Mouse (Mus musculus) stomach, embryonic 16.5 days (tissue): ENCODE measurements at regions not wholly inside any gene's neighbourhood (a gene's known extent, or its start where the extent isn't known, plus 50 kb on each side); places are given as distances from the start of the nearest gene placed in this dataset.
A peak's percentile ranks its signal among the peaks of the same experiment; 100 is the strongest.
"Not testable (repeated sequence)": the region's sequence is repeated elsewhere in the genome, so short reads cannot be mapped to it uniquely, and the experiment has no call there.

ENCODE experiments used
- ATAC-seq: fragments of 200-750 bp; cut with Nextera tagmentation; 2 replicates; pipeline ENCODE4 v1.8.0; 2017; ENCODE audit warnings: moderate number of reproducible peaks, moderate TSS enrichment; ENCODE audit not compliant: insufficient read depth, low FRiP score
- H3K27ac ChIP-seq: fragments of 300-500 bp; sonication (generic); 2 replicates; pipeline ENCODE4 v1.5.1; 2014; ENCODE audit warnings: low read length
- H3K27me3 ChIP-seq: fragments of 300-500 bp; sonication (generic); 2 replicates; pipeline ENCODE4 v1.6.1; 2014; ENCODE audit warnings: low read length, control low read depth, mixed read lengths; ENCODE audit not compliant: control insufficient read depth, insufficient read depth
- H3K36me3 ChIP-seq: fragments of 300-500 bp; sonication (generic); 2 replicates; pipeline ENCODE4 v1.6.1; 2014; ENCODE audit warnings: low read length; ENCODE audit not compliant: control insufficient read depth, insufficient read depth
- H3K4me1 ChIP-seq: fragments of 300-500 bp; sonication (generic); 2 replicates; pipeline ENCODE4 v1.6.1; 2014; ENCODE audit warnings: low read length, control low read depth, mixed read lengths; ENCODE audit not compliant: control insufficient read depth, insufficient read depth
- H3K4me2 ChIP-seq: fragments of 300-500 bp; sonication (generic); 2 replicates; pipeline ENCODE4 v1.6.1; 2014; ENCODE audit warnings: low read depth, low read length, mixed read lengths
- H3K4me3 ChIP-seq: fragments of 300-500 bp; sonication (generic); replicated peaks from 2 replicates; pipeline ENCODE4 v1.5.1; 2014; ENCODE audit warnings: mild to moderate bottlenecking, low read length
- H3K9ac ChIP-seq: fragments of 300-500 bp; sonication (generic); 2 replicates; pipeline ENCODE4 v1.6.1; 2014; ENCODE audit warnings: low read length
- H3K9me3 ChIP-seq: fragments of 300-500 bp; sonication (generic); replicated peaks from 2 replicates; pipeline ENCODE4 v1.6.1; 2016; ENCODE audit warnings: low read length, control low read depth; ENCODE audit not compliant: control insufficient read depth
- WGBS: fragments of 180-500 bp; shearing (Covaris S2); extraction: QIAGEN DNeasy Blood & Tissue Kit; methylation state at CpG from one replicate; pipeline ENCODE4 v1.1.7; 2014; 5-methylcytosine and 5-hydroxymethylcytosine counted together

- no peak for ATAC-seq
- no peak overlapping the region for H3K9ac ChIP-seq
- no peaks in the 10 kb centered on the region for H3K4me1 ChIP-seq
- H3K27me3 ChIP-seq, result no peaks in the 10 kb centered on the region
- no peak overlapping the region for H3K4me2 ChIP-seq
- no peak overlapping the region for H3K4me3 ChIP-seq
- no peak overlapping the region for H3K27ac ChIP-seq
- H3K9me3 ChIP-seq, result no peaks in the 10 kb centered on the region
- no peaks in the 10 kb centered on the region for H3K36me3 ChIP-seq
- 68% methylated on average over 8 of the region's 8 CpGs for WGBS
Measured at GRCm38 (mm10) chr10:111354607-111355006, 56.1 kb downstream of the Bbs10 start.

DNA sequence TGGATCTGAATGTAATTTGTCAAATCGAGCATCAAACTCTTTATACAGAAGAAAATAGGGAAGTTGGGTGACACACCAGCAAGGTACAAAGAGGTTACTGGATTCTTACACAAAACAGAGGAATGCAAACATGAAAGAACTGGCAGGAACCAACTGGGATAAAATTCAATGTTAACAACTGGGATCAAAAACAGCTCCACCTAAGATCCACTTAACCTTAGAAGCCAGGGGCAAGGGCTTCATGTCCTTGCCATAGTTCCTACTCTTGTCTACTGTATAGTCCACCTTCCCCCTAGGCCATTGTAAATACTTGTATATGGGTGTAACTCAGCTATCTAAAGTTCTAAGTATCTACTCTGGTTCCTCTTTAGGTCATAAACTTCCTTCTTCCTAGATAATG lies 59.9 kb downstream of the Bbs10 start:
- not testable (repeated sequence) for H3K4me3 ChIP-seq, ATAC-seq
- WGBS, result 86% methylated on average over 1 of the region's 1 CpGs

DNA sequence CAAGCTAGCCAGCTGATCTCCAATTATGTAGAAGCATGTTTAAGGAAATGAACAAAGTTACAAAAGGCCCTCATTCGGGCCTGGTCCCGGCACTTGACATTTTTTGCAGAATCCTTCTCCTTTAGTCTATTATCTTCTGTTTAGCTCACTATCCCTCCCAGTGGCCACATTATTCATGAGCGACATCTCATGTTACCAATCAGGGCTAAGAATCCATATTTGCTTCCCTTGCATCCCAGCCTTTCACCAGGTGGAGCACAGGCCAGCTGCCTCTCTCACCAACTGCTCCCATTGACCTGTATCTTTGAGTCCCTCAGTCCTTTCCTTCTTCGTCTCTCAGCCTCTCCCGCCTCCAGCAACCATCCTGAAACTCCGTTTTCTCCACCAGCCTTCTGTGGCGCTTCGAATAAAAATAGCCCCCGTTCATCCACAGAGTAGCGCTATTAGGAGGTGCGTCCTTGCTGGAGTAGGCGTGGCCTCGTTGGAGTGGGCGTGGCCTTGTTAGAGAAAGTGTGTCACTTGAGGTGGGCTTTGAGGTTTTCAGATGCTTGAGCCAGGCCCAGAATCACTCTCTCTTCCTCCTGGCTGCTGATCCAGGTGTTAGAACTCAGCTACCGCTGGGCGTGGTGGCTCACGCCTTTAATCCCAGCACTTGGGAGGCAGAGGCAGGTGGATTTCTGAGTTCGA lies 63.4 kb downstream of the Bbs10 start:
- H3K4me2 ChIP-seq, result no peak overlapping the region
- 87% methylated on average over 17 of the region's 18 CpGs for WGBS
- 0 out of 2 replicates have a peak, but pooled peaks have one; percentile 33 for ATAC-seq

More for the DNA sequence above, 59.9 kb downstream of the Bbs10 start:
- H3K27me3 ChIP-seq, H3K36me3 ChIP-seq, H3K9me3 ChIP-seq, H3K9ac ChIP-seq, H3K27ac ChIP-seq, H3K4me1 ChIP-seq, H3K4me2 ChIP-seq: not testable (repeated sequence)

DNA sequence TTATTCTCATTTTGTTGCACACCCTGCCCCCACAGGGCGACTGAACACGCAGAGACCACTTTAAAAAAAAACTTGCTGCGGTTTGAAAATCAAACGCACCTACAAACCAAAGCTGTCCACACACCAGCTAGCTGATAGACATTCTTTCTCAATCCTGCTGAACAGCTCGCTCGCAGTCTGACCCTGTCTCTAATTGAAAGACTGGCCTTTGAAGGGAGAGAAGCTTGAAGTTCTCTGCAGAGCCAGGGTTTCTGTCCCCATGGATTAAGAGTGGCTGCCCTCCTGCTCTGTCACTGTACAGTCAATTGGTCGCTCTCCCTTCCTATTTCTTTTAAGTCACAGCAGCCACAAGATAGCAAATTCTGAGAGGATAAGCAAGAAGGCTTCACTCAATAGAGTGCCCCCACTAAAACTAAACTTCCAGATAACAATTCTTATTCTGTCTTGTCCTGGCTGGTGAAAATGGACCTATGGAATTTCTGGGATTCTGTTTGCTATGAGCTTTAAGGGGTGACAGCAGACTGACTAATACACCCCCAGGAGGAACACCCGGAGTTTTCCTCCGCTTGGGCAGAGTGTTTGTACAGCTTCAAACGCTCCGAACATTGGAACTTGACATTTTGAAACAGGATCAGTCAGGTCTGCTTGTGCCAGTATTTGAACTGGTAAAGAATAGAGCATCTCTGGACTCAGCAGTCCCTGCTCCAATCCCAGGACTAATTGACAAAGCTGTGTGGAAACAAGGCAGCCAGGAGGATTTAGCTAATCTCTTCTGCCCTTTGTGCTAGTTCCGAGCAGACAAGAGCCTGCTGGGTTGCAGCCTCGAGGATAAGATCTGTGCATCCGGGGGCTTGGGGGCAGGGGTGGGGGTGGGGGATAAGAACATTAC lies 65.5 kb downstream of the Bbs10 start:
- Histone ChIP-seq H3K4me2 (no peak overlapping the region), H3K36me3 (no peaks in the 10 kb centered on the region), H3K4me3 (no peak overlapping the region), H3K9me3 (no peaks in the 10 kb centered on the region), H3K27me3 (no peaks in the 10 kb centered on the region), H3K27ac (no peak overlapping the region), H3K4me1 (no peaks in the 10 kb centered on the region), H3K9ac (no peak overlapping the region)
- no peak for ATAC-seq
- WGBS, result 28% methylated on average over 14 of the region's 14 CpGs

More for the DNA sequence above, 63.4 kb downstream of the Bbs10 start:
- no peaks in the 10 kb centered on the region for H3K9me3 ChIP-seq
- H3K36me3 ChIP-seq, result no peaks in the 10 kb centered on the region
- H3K4me1 ChIP-seq, result no peaks in the 10 kb centered on the region
- H3K27me3 ChIP-seq, result no peaks in the 10 kb centered on the region
- H3K9ac ChIP-seq, result no peak overlapping the region
- H3K27ac ChIP-seq, result no peak overlapping the region
- H3K4me3 ChIP-seq, result no peak overlapping the region

- no peak overlapping the region for H3K27ac ChIP-seq
- 52% methylated on average over 5 of the region's 5 CpGs for WGBS
- no peaks in the 10 kb centered on the region for H3K27me3 ChIP-seq
- H3K4me3 ChIP-seq, result no peak overlapping the region
- no peaks in the 10 kb centered on the region for H3K9me3 ChIP-seq
- no peak for ATAC-seq
- H3K36me3 ChIP-seq, result no peaks in the 10 kb centered on the region
- no peak overlapping the region for H3K4me2 ChIP-seq
- no peaks in the 10 kb centered on the region for H3K4me1 ChIP-seq
- no peak overlapping the region for H3K9ac ChIP-seq
Measured at GRCm38 (mm10) chr10:111365011-111365410, 66.5 kb downstream of the Bbs10 start.

DNA sequence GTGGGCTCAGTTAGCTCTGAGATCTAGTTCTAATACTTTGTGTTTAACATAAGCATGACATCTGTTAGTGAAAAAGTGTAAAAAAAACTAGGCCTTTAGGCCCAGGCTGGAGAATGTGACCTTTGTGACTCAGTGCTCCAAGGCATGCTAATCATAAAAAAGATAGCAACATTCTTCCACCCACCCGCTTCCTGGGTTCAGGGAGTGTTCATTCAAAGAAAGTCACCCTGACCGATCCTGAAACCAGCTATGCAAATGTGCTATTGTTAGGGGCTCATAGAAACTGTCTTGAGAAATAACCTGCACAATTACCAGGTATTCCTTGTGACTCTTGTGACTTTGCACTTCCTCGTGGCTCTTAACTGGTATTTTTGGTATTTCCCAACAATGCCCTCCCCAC lies 70.6 kb downstream of the Bbs10 start:
- not testable (repeated sequence) for H3K9ac ChIP-seq, H3K27me3 ChIP-seq, H3K9me3 ChIP-seq, H3K4me2 ChIP-seq, H3K4me1 ChIP-seq, ATAC-seq, H3K27ac ChIP-seq, H3K36me3 ChIP-seq, H3K4me3 ChIP-seq
- 62% methylated on average over 3 of the region's 3 CpGs for WGBS

- H3K4me3 ChIP-seq, result no peak overlapping the region
- no peak for ATAC-seq
- no peak overlapping the region for H3K4me2 ChIP-seq
- H3K9ac ChIP-seq, result no peak overlapping the region
- H3K9me3 ChIP-seq, result no peaks in the 10 kb centered on the region
- H3K4me1 ChIP-seq, result no peaks in the 10 kb centered on the region
- WGBS, result 29% methylated on average over 11 of the region's 11 CpGs
- no peaks in the 10 kb centered on the region for H3K27me3 ChIP-seq
- no peaks in the 10 kb centered on the region for H3K36me3 ChIP-seq
- H3K27ac ChIP-seq, result no peak overlapping the region
Measured at GRCm38 (mm10) chr10:111378047-111378618, 79.7 kb downstream of the Bbs10 start.

GRCm38 (mm10) chr10:111381689-111382088 lies 83.2 kb downstream of the Bbs10 start:
- Histone ChIP-seq H3K27ac (no peak overlapping the region), H3K27me3 (no peaks in the 10 kb centered on the region), H3K4me2 (no peak overlapping the region), H3K9me3 (no peaks in the 10 kb centered on the region), H3K4me1 (no peaks in the 10 kb centered on the region), H3K36me3 (no peaks in the 10 kb centered on the region), H3K9ac (no peak overlapping the region), H3K4me3 (no peak overlapping the region)
- 67% methylated on average over 15 of the region's 15 CpGs for whole genome bisulfite sequencing
- peak; percentile 40; the same call in 1 of the 2 replicates for ATAC-seq
